Mouse (Mus musculus) neural tube, embryonic 12.5 days (tissue): ENCODE measurements around the gene Tmem174. TPM values are rescaled to one million over a fixed set of nuclear protein-coding genes. Genes with fewer than 3 reads are reported as not detected.
A peak's percentile ranks its signal among the peaks of the same experiment; 100 is the strongest.

Experiments used
- ATAC-seq: fragments of 200-750 bp; cut with Nextera tagmentation; 2 replicates; pipeline ENCODE4 v1.8.0; 2017; ENCODE audit warnings: low read depth, mild to moderate bottlenecking, moderate TSS enrichment, moderate library complexity; ENCODE audit not compliant: low FRiP score
- H3K27ac ChIP-seq: fragments of 300-500 bp; sonication (generic); 2 replicates; pipeline ENCODE4 v1.5.1; 2016
- H3K27me3 ChIP-seq: fragments of 300-500 bp; sonication (generic); replicated peaks from 2 replicates; pipeline ENCODE4 v1.6.1; 2016; ENCODE audit warnings: mild to moderate bottlenecking
- H3K36me3 ChIP-seq: fragments of 300-500 bp; sonication (generic); 2 replicates; pipeline ENCODE4 v1.6.1; 2016; ENCODE audit warnings: mild to moderate bottlenecking
- H3K4me1 ChIP-seq: fragments of 300-500 bp; sonication (generic); 2 replicates; pipeline ENCODE4 v1.6.1; 2016
- H3K4me2 ChIP-seq: fragments of 300-500 bp; sonication (generic); replicated peaks from 2 replicates; pipeline ENCODE4 v1.6.1; 2016; ENCODE audit warnings: mild to moderate bottlenecking
- H3K4me3 ChIP-seq: fragments of 300-500 bp; sonication (generic); 2 replicates; pipeline ENCODE4 v1.5.1; 2016
- H3K9ac ChIP-seq: fragments of 300-500 bp; sonication (generic); 2 replicates; pipeline ENCODE4 v1.6.1; 2016; ENCODE audit warnings: mild to moderate bottlenecking
- H3K9me3 ChIP-seq: fragments of 300-500 bp; sonication (generic); 2 replicates; pipeline ENCODE4 v1.6.1; 2016; ENCODE audit warnings: mild to moderate bottlenecking
- WGBS: fragments of 180-500 bp; shearing (Covaris S2); methylation state at CpG from one replicate; pipeline ENCODE4 v1.1.7; 2016; 5-methylcytosine and 5-hydroxymethylcytosine counted together
- polyA plus RNA-seq: library from polyadenylated mRNA; unstranded; fragments of >200 nt; fragmentation: Nextera tagmentation; extraction: Ambion mirVana; gene quantifications from 2 replicates; pipeline ENCODE4 v1.2.1, GENCODE M21; 2016

The Tmem174 gene
- polyA plus RNA-seq, 1 experiment from 2014 or later, result not detected

DNA sequence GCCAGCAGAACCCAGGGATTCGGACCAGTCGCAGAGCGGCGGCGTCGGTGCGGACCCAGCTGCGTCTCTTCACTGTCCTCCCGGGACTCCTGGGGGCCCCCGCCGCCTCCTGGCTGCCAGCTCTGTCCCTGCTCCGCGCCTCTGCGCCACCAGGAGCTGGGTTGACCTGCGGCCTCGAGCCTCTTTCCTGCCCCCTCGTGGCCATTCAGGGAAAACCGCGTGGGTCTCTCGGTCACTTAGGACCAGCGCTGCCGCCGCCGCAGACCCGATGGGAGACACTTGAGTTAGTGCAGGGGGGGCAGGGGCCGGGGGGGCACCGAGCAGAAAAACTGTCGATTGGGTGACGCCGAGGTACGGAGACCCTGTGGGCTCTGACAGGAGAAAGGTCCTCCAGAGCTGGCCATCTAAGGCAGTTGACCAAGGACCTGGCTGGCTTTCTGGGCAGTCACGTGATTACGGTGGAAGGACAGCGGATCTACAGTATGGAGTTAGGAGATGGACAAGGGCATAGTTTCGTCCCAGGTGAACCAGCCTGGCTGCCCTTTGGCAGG lies 48.2 kb downstream of the Tmem174 start:
- 3% methylated on average over 34 of the region's 35 CpGs for WGBS

DNA sequence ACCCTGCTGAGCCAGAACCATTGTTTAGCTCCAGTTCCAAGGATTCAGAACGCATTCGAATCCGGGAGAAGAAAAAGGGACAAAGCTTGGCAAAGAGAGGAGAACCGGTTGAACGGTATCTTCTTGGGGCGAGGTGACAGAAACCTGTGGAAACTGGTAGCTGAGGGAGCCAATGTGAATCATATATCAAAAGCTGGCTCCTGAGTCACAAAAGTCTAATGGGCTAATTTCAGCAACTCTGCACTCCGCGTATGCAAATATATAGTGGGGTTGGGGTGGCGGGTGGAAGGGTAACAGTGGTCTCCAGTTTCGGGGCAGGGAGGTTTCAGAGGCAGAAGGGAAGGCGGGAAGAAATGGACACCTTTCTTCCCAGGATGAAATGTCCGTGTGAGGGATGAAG lies 48.7 kb downstream of the Tmem174 start:
- peak overlapping the region; percentile 82 for H3K4me2 ChIP-seq
- H3K9me3 ChIP-seq, result no peaks in the 10 kb centered on the region
- H3K4me3 ChIP-seq, result peak overlapping the region; percentile 41; the same call in 1 of the 2 replicates
- WGBS, result 2% methylated on average over 12 of the region's 12 CpGs
- peaks cover 12% of the 10 kb centered on the region for H3K4me1 ChIP-seq
- H3K27ac ChIP-seq, result no peak overlapping the region
- H3K27me3 ChIP-seq, result peaks cover 22% of the 10 kb centered on the region
- H3K36me3 ChIP-seq, result no peaks in the 10 kb centered on the region
- no peak; the same call in 1 of the 2 replicates for ATAC-seq
- peak overlapping the region; percentile 33; the same call in 1 of the 2 replicates for H3K9ac ChIP-seq

More for the DNA sequence above, 48.2 kb downstream of the Tmem174 start:
- peak overlapping the region; percentile 41 for H3K4me3 ChIP-seq
- peaks cover 12% of the 10 kb centered on the region for H3K4me1 ChIP-seq
- H3K36me3 ChIP-seq, result no peaks in the 10 kb centered on the region
- H3K27me3 ChIP-seq, result peaks cover 17% of the 10 kb centered on the region
- peak overlapping the region; percentile 82 for H3K4me2 ChIP-seq
- no peaks in the 10 kb centered on the region for H3K9me3 ChIP-seq
- H3K9ac ChIP-seq, result peak overlapping the region; percentile 33; the same call in 1 of the 2 replicates
- H3K27ac ChIP-seq, result no peak overlapping the region
- peak; percentile 89 for ATAC-seq

DNA sequence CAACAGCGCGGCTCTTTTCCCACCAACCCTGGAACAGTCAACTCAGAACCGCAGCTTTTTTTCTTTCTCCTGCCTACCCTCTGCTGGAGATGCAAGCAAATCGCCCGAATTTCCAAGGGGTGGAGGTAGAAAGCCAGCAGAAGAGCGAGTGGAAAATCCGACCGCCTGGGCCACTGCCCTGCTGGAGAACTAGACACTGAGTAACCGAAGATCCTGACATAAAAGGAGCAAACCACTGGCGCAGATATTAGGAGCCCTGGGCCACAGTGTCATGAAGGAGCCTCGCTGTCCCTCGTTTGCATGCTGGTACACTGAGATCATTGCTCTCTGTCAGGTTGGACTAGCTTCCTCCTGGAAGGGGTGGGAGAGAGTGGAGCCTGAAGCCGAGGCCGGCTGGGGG lies 49.6 kb downstream of the Tmem174 start:
- Histone ChIP-seq H3K4me1 (peaks cover 12% of the 10 kb centered on the region), H3K9ac (no peak overlapping the region), H3K4me2 (peak overlapping the region; percentile 36), H3K4me3 (no peak overlapping the region; the same call in 1 of the 2 replicates), H3K9me3 (no peaks in the 10 kb centered on the region), H3K27me3 (peaks cover 25% of the 10 kb centered on the region), H3K36me3 (no peaks in the 10 kb centered on the region), H3K27ac (no peak overlapping the region)
- peak; percentile 37; the same call in 1 of the 2 replicates for ATAC-seq
- WGBS, result 2% methylated on average over 14 of the region's 14 CpGs

DNA sequence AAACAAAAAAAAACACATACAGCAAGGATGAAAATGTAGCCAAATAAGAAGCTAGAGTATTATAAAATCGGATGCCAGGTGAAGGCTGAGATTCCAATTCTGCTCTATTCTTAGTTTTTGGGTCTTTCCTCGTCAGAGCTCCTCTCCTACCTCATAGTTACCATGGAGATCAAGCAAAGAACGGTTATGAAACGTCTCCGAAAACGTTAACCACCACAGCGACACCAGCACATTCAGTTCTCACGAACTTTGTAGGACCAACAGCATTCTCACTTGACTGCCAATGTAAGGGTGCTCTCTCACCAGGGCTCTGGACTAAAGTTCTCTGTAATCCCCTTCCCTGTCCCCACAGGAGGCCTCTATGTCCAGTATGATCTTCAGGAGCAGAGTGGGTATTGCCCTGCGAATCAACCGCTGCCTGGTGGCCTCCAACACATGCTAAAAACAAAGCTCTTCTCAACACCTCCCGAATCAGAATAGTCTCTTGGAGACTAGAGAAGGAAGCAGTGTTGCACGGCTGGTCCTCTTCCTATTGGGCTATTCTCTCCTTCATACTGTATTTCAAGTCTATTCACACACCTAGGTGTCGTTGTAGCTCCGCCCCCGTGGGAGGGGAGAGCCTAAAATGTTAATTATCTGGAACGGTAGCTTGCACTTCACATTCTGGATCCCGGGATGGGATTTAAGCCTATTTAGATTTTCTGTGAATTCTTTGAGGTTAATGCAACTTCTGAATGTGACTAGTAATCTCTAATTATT lies 50.2 kb downstream of the Tmem174 start:
- ATAC-seq, result no peak
- Histone ChIP-seq H3K4me1 (peaks cover 12% of the 10 kb centered on the region), H3K4me3 (no peak overlapping the region), H3K9me3 (no peaks in the 10 kb centered on the region), H3K4me2 (no peak overlapping the region), H3K27me3 (peaks cover 25% of the 10 kb centered on the region), H3K27ac (no peak overlapping the region), H3K36me3 (no peaks in the 10 kb centered on the region), H3K9ac (no peak overlapping the region)
- 31% methylated on average over 17 of the region's 17 CpGs for WGBS

Other genes with a start within 250 kb of the Tmem174 start
- gene Gm10320, start 145.4 kb downstream of the Tmem174 start, polyA plus RNA-seq, result 0.65 and 1.0 TPM in 2 replicates
- not detected in 2 replicates for gene Tmem171, start 57.4 kb upstream of the Tmem174 start, polyA plus RNA-seq
- gene Fcho2, start 178.0 kb upstream of the Tmem174 start, polyA plus RNA-seq, result 37.8 and 42.2 TPM in 2 replicates